Mouse (Mus musculus): Measurements from ENCODE around the gene Gm9513. TPM values are rescaled to one million over a fixed set of nuclear protein-coding genes. Genes with fewer than 3 reads are reported as not detected.

The Gm9513 gene
- polyA plus RNA-seq (2014; fragmentation: Illumina TruSeq; extraction: RNeasy Lipid Tissue Mini Kit (QIAGEN cat#74804); ENCODE audit: low read depth, low replicate concordance): not detected

DNA sequence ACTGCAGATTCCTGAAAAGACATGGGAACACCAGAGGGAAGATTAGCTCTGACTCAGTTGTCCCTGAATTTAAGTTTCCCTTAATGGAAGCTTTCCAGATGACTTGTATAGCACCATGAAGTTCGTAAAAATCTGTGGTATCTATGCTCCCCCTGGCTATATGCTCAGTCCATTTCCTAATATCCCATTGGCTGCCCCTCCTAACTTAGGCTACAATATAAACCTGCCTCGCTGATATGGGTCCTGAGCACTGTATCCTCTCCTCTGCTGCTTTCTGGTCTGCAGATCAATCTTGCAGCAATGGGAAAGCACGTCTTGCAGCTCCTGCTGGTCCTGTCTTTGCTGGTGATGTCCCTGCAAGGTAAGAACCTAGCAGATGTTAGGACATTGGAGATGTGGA is at the start of gene Gm9513:
Gm9513 (plus strand) TSS at position 301 of the 400 bp plus-strand sequence.

DNA sequence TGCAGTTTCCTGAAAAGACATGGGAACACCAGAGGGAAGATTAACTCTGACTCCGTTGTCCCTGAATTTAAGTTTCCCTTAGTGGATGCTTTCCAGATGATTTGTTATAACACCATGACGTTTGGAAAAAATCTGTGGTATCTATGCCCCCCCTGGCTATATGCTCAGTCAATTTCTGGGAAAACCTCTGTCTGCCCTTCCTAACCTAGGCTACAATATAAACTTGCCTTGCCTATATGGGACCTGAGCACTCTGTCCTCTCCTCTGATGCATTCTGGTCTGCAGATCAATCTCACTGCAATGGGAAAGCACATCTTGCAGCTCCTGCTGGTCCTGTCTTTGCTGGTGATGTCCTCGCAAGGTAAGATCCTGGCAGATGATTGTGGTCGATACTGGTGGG is 43.9 kb upstream of the Gm9513 start, which contains the start of gene Gm7257:
Gm7257 (plus strand) TSS at position 301 of the 400 bp plus-strand sequence.

Other genes with a start within 250 kb of the Gm9513 start
- not detected for gene Gm7257, start 43.8 kb upstream of the Gm9513 start, polyA plus RNA-seq (2014; fragmentation: Illumina TruSeq; extraction: RNeasy Lipid Tissue Mini Kit (QIAGEN cat#74804); ENCODE audit: low read depth, low replicate concordance)
- gene Gm5615, start 66.3 kb downstream of the Gm9513 start, polyA plus RNA-seq (2014; fragmentation: Illumina TruSeq; extraction: RNeasy Lipid Tissue Mini Kit (QIAGEN cat#74804); ENCODE audit: low read depth, low replicate concordance): not detected
- not detected for gene Gm17689, start 107.0 kb downstream of the Gm9513 start, polyA plus RNA-seq (2014; fragmentation: Illumina TruSeq; extraction: RNeasy Lipid Tissue Mini Kit (QIAGEN cat#74804); ENCODE audit: low read depth, low replicate concordance)
- gene A630095E13Rik, start 167.7 kb downstream of the Gm9513 start, polyA plus RNA-seq (2014; fragmentation: Illumina TruSeq; extraction: RNeasy Lipid Tissue Mini Kit (QIAGEN cat#74804); ENCODE audit: low read depth, low replicate concordance): not detected
- 4.0 TPM for gene Acrv1, start 217.6 kb downstream of the Gm9513 start, polyA plus RNA-seq (2014; fragmentation: Illumina TruSeq; extraction: RNeasy Lipid Tissue Mini Kit (QIAGEN cat#74804); ENCODE audit: low read depth, low replicate concordance)